Mouse (Mus musculus): ENCODE data around the gene Gclm.
"Not testable (repeated sequence)": the region's sequence is repeated elsewhere in the genome, so short reads cannot be mapped to it uniquely, and the experiment has no call there.

Gclm gene

DNA sequence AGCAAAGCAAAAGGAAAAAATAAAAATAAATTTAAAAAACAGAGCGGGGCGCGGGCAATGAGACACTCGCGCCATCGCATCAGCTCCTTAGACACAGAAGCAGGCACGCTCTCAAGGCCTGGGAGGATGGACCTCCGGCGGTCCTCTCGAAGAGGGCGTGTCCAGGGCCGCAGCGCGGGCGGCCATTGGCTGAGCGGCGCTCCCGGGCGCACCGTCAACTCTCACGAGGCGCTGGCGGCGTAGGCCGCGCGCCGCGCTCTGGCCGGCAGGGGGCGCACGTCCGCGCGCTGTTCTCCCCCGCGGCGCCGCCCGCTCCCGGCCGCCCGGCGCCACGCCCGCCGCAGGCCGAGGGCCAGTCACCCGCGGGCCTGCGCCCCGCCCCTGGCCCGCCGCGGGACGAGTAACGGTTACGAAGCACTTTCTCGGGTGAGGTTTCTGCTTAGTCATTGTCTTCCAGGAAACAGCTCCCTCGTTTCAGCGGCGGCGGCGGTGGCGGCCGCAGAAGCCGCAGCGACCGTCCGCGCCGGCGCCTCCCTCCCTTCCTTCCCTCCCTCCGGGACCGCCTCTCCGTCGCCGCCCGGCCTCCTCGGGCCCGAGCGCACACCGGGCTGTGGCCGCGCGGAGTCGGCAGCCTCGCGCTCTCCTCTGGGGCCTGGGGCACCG is at the start of gene Gclm:
TSS of gene Gclm (plus strand) at position 343 of the 663 bp plus-strand sequence.
- DNase-seq = peak; percentile 95

DNA sequence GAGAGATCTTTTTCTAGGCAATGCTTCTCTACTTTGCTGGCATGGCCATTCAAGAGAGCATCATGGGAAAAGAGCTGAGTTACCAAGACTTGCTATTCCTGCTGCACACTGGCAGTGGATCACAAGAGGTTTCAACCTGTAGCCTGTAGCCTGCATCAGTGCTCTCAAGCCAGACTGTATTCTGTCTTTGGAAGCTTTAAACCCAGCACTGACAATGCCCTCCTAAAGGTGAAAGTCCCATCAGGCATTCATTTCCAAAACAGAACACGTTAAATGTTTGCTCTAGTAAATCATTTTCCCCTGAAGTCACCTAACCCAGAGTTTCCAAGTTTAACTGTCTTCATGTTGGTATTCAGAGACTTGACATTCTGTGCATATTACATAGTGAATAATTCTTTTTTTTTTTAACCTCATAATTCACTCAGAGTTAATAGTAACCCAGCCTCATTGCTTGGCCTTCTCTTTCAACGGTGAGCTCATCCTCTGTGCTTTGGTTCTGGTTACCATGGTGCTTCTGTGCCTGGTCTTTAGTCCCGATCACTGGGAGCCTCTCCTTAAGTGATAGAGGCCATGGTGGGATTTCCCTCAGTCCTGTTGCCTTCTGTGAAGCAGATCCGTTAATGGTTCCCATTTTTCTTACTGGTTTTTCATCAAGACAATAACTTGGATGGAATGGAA is 48.6 kb upstream of the Gclm start:
- DNase-seq = no peak

DNA sequence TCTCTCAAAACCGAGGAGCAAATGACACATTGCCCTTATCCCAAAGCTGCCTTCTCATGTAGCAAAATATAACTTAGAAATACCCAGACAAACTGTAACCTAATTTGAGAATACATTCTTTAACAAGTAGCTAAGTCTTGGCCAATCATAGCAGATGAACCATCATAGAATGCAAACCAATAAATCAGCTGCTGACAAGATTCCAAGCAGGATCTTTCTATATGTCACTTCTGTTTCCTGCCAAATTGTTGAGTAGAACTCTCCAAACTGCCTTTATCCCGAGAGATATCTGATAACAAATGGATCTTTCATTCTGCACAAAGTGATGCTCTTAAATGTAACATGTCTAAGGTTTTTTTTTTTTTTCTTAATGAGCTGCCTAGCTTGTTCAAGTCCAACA is 46.8 kb upstream of the Gclm start:
- DNase-seq = no peak

DNA sequence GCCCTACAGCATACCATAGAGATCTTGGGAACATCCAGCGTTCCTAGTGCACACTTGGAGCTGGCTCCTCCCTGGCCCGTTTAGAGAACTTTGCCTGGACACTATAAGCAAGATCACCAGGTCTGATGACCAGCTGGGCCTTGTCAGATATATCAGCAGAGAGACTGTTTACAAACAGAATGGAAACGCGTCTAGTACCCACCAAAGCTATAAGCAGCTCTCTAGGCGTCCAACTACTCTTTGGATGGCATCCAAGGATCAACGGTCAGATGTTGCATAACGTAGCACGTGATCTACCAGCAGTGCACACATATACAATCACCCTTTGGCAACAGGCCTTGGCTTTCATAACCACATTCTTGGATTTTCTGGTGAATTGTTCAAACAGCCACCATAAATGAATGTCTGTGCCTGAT is 46.4 kb upstream of the Gclm start:
- DNase-seq = no peak

DNA sequence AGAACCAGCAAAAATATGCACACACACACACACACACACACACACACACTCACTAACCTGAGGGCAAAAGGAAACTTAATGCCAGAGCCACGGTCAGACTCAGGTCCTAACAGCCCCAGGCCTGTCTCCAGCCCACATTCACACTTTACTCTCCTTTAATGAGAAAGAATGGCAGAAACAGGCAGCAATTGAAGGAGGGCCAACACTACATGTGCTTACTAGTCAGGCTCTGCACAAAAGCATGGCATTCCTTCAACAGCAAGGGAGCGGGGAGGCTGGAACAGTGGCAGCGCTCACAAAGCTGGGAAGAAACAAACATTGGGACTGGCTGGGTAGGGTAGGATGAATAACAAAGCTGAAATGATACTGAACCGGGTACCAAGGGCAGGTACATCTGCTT is 45.8 kb upstream of the Gclm start:
- DNase-seq = no peak

DNA sequence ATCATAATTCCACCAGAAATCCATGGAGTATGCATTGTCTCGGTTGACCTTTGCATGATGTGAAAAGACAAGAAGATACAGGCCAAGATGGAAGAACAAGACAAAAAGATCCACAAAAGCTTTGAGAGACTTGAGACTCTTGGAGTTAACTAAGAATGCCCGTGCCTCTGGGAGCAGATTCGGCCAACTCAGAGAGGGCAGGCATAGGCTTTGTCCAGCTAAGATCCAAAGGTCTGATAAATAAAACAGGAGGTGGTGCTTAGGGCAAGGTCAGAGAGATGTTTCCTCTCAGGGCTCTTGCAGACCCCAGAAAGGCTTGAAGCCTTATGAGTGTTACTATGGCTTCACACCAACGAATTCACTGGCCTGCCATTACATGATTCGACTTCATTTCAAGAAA is 45.3 kb upstream of the Gclm start:
- no peak for DNase-seq

DNA sequence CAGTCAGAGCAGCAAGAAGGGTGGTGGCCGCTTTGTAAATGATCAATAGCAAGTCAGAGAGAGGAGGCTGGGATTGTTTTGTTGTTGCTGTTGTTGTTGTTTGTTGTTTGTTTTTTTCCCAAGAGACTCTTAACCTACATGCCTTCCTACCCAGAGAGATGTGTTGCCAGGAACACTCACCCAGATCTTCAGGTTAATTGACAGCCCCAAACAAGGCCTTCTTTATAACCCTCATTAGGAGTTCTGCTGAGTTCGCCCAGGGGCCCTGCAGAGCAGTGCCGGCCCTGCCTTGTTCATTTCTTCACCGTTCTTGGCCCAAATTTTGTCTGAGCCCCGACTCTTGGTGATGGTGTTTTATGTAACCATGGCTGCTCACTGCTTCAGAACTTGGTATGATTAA is 44.9 kb upstream of the Gclm start:
- peak; percentile 4 for DNase-seq

DNA sequence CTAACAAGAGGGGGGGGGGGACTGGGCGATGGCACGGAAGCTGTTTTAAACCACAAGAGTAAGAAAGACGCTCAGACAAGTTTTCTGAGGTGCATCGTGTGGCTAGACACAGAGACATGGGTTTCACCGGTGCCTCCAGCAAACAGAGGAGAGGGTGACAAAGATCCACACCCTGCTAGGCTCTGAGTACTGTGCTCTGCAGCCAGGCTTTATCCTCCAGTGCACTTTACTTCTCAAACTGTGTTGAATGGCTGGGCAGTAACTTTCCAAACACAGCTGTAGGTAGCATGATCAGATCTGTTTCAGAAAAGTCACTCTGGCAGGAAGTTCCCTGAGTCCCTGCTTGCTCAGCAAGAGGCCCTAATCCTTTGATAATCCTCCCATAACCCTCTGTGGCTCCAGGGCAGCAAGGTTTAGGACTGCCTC is 43.0 kb upstream of the Gclm start:
- DNase-seq = no peak

DNA sequence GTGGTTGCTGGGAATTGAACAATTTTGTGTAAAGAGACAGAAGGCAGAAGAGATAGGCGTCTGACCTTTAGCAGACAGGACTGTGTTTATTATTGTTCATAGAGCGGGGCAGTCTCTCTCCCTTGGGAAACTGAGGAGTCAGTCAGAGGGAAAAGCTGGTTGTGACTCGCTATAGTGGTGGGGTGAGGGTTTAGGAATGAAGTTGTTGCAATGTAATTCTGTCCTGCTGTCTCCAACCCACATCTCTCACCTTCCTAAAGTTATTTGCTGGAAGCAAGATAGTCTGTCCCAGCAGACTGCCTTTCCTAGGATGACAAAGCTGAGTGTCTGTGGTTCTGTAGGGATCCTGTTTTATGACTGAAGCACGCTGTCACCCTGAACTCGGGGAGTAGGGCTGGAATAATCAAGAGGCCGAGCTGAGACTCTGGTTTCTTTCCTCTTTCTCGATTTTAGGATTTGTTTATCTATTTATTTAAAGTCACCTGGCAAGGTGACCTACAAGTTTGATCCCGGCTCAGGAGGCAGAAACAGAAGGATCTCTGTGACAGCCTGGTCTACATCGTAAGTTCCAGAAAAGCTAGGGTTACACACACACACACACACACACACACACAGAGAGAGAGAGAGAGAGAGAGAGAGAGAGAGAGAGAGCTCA is 41.6 kb upstream of the Gclm start:
- DNase-seq = no peak

DNA sequence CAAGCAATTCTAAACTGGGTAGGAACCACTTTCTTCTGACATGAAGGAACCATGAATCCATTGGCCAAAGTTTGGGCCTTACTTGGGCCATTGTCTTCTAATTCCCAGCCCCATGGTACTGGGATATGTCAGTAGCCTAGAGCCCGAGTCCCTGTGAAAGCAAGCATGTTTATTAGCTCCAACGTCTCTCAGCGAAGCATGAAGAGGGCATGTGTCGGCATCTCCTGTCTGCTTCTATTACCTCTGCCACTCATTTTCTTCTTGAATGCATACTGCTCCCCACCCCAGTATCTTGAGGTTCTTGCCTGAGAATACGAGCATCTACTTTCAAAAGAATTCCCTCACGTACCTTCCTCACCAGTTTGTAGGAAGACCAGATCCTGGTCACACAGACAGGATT is 39.6 kb upstream of the Gclm start:
- no peak for DNase-seq

DNA sequence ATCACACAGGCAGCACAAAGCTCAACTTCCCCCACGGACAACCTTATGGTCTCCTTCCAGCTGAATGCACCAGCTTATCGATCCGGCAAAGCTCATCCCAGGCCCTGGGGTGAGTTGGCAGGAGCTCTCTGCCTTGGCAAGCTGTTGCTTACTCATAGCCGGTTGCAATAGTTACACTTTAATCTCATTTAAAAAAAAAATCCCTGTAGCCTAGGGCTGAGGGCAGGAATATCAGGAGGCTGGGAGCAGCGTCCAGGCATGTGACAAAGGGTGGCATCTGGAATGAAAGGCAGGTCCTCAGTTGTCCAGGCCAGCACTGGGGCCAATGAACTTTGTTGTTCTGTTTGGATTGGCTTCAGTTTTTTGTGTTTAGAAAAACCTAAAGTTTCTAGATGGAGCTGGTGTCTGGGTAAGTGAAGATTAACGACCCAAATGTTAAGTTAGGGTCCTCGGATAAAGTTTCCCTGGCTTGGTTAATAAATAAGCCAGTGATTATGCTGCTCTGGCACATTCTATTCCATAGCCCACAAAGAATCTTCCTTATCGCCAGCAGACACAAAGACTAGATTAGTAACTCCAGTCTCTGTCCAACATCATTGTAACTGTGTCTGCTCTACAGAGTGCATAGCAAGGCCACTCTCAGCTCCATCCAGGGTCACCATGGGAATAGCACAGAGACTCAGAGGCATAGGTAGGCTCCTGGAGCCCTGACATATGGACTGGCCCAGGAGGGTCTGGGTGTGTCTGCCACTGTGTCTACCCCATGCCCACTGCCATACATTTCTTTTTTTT is 38.9 kb upstream of the Gclm start:
- no peak for DNase-seq

DNA sequence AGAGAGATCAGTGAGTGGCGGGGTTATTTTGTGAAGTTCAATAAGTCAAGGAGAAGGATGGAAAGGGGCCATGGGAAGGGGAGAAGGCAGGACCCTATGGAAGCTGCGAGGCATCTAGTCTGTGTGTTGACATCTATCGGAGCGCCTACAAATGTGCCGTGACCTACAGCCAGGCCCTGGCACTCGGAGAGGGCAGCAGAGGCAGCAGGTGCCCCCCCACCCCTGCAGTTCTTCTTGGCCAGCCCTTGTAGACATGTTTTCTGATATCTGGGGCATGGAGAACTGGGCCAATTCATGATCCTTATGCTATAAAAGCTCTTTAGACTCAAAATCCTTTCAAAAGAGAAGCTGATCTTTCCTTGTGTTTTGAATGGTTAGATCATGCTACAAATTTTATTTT is 37.6 kb upstream of the Gclm start:
- no peak for DNase-seq

DNA sequence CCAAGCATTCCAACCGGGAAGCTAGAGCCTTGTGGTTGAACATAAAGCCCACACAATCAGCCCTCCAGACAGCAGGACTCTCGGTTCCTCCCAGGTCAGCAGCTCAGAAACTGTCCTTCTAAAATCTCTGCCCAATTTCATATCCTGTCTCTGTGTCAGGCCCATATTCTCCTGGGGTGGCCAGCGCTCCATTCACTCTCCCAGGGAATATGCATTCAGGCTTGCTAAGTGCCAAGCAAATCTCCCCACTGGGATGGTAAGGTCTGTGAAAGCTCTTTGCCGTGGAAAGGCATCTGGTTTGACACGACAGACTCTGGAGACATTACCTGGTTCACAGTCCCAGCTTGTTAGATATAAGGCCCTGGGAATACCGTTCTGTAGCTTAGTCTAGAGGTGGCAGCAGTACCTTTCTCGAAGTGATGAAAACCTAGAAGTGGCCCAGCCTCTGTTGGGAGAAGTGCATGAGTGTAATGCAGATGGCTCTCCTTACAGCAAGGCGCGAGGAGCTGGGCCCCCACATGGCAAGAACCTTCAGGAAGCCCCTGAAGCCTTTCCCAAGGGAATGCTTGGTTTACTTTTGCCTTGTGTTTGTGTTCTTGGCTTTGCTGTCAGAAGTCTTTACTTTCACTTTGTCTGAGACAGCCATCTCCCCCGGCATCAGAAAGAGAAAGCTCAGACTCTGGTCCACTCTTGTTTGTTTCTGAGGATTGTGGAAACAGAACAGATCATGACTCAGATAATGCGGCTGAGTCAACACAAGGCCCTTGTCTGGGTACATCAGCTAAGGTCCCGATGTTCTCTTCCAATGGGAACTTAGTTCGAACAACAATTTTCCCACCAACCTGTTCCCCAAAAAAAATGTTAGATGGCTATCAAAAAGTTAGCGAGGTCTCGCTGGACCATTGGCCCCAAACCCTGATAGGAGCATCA is 36.8 kb upstream of the Gclm start:
- DNase-seq = no peak

DNA sequence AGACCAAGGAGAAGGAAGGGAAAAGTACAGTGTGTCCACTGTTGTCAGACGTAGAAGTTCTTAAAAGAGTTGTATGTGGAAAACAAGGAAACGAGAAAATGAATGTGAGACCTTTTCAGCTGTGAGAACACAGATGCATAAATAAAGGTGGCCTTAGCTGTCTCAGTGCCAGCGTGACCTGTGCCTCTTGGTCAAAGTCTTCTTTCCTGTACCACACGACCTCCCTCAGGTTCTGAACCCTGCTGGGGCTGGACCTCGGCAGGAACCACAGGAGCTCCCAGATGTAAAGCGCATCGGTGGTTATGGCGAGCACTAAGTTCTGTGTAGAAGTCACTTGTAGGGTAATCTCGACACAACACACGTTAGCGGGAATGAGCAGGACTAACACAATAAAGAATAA is 35.8 kb upstream of the Gclm start:
- no peak for DNase-seq

DNA sequence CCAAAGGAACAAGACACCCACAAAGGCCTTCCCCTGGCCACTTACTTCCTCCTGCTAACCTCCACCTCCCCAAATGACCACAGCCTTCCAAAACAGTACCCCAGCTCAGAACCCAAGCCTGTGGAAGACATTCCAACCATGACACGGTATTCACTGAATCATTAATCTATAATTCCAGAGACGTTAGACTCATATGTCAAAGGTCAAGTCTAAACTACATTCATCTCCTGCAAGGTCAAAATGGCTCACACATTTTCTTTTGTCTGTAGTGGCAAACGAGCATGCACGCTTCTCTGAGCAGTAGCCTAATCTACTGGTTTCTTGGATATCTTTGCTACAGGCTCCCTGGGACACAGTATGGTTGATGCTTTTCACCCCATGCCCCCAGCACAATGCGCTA is 34.9 kb upstream of the Gclm start:
- no peak for DNase-seq

DNA sequence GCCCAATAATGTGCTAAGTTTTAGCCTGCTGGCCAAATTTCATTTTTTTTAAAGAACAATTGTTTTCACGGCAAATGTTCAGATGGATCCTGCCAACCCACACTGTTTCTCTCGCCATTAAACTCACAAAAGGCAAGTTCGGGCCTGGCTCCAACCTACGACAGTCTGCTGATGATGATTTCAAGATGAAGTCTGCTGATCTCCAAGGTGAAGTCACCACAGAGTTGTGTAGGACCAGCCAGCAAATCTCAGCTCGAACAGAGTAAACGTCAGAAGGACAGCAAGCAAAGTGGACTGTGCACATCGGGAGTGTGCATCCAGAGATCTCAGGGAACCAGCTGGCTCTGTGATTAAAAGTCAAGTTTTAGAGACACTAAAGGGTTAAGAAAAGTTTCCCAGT is 34.5 kb upstream of the Gclm start:
- no peak for DNase-seq

DNA sequence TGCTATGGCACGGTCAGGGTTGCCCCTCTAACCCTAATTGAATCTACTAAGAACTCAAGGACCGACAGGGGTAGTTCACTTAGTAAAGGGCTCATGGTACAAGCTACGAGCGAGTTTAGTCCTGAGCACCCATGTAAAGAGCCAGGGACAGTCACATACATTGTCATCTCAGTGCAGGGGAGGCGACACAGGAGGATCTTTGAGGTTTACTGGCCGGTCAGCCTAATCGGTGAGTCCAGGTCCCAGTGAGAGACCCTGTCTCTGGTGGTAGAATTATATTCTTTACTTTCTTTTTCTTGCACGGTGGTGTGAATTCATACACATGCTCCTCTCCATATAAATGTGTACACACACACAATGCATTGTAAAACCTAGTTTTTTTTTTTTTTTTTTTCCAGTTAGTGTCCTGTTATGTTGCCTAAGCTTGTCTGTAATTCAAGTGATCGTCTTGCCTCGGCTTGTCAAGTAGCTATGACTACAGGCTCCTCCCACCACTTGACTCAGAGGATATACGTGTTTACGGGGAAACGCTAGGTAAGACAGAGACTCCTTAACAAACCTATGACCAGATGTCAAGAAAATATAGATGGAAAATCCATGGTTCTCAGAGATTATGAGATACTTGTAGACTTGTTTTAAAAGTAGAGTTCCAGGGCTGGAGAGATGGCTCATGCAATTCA is 33.8 kb upstream of the Gclm start:
- no peak for DNase-seq

DNA sequence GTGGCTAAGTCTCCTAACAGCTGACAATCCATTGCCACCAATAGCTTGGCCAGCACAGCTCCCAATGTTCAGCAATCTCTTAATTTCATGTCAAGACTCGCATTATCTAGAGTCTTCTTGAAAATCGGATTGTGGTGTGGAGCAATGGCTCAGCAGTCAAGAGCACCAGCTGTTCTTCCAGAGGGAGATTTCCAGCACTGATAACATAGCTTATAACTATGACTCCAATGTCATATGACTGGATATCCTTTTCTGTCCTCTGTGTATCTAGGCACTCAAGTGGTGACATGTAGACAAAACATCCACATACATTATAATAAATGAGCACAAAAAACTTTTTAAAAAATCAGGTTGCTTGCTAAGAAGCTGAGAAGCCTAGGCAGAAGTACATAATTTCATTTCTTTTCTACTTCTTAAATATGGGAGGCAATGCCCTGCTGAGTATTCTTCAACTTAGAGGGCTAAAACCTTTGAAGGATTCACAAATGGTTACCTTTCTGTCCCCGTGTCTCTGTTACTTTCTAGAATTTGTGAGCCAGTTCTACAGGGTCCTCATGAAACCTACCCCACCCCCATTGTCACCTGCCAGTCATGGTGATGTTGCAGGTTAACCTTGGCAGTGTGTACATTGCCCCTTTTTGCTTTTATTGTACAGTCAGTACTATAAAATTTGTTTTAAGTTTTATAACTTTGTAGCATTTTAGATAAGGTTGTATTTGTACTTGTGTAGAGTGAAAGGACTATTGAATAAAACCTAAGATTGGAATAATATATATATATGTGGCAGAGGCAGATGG is 23.9 kb upstream of the Gclm start:
- no peak for DNase-seq

DNA sequence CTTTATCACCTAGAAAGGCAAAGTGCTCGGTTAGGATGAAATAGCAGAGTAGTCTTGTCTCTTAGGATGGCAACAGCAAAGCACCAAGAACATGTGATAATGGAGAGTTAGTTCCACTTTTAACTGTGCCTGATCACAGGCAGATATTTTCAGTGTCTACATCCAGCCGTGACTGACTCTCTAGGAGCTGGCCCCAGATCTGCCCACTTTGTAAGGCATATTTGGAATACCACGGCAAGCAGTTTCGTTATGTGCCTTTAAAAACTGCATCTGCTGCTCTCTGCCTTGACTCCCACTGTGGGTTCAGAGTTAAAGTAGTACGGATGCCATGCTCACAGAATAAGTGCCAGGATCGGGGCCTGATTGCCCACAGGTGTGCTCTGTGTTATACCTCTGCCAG is 18.4 kb upstream of the Gclm start:
- DNase-seq = not testable (repeated sequence)

DNA sequence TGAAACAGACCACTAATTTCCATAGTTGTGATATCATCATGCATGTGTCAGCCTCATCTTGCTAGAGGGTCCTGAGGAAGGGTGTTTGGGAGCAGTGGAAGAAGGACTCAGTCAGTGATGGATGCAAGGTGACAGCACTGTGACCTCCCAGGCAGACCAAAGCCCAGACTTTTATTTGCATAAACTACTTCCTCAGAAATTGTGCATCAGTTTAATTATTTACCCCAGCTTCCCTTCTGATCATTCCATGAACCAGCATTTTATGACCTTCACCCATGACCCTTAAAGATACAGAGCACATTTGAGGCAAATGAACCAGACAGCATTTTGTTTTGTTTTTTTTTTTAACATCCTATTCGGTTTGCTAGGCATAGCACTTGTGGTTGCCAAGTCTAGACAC is 9.6 kb upstream of the Gclm start:
- DNase-seq = no peak

DNA sequence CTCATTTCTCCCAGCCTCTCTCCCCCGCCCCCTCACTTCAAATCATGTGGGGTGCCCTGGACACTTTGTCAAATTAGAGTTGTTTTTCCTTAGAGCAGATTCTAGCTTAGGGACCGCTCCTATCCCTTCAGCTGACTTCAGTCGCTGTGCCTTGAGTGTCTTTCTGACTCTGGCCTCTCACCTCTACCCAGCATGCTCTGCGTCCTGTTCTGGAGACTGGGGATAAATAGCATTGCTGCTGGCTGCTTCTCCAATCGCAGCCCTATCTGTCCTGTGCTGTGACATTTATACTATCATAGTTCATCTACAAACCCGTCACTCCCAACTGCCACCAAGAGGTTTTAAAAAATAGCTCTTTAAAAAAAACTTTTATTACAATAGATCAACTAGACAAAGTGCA is 2.5 kb upstream of the Gclm start:
- DNase-seq = no peak
